Mouse (Mus musculus): Measurements from ENCODE around the gene Lhx1. TPM values are rescaled to one million over a fixed set of nuclear protein-coding genes. Genes with fewer than 3 reads are reported as not detected.

The Lhx1 gene
- polyA plus RNA-seq, 1 experiment from 2014 or later: 37.6 TPM

DNA sequence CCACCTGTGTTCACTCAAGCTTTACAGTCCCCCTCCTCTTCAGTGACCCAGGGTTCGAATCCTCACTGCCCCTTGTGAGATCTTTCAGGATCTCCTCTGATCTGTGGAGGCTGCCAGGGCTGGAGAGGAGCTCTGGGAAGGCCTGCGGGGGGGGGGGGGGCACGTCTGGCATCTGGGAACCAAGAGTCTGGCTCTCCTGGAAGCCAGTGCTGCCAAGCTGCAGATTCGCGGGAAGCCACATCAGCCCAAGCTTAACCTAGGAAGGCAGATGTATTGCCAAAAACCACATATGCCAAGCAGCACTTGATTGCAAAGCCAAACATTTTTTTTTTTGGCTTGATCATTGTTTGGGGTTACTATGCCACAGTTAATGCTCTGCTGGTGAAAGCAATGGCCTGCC, 36.2 kb upstream of the Lhx1 start:
- no peak overlapping the region for H3K4me2 ChIP-seq
- no peaks in the 10 kb centered on the region for H3K9me3 ChIP-seq (replicated peaks)
- H3K4me3 ChIP-seq (replicated peaks): no peak overlapping the region
- no peak overlapping the region for H3K27ac ChIP-seq (replicated peaks)
- no peak for ATAC-seq (ENCODE audit: low FRiP score)
- peaks cover 12% of the 10 kb centered on the region for H3K27me3 ChIP-seq (replicated peaks)
- no peaks in the 10 kb centered on the region for H3K36me3 ChIP-seq
- H3K4me1 ChIP-seq: peaks cover 14% of the 10 kb centered on the region
- no peak overlapping the region for H3K9ac ChIP-seq (replicated peaks)
- 73% methylated on average over 5 of the region's 5 CpGs for WGBS

DNA sequence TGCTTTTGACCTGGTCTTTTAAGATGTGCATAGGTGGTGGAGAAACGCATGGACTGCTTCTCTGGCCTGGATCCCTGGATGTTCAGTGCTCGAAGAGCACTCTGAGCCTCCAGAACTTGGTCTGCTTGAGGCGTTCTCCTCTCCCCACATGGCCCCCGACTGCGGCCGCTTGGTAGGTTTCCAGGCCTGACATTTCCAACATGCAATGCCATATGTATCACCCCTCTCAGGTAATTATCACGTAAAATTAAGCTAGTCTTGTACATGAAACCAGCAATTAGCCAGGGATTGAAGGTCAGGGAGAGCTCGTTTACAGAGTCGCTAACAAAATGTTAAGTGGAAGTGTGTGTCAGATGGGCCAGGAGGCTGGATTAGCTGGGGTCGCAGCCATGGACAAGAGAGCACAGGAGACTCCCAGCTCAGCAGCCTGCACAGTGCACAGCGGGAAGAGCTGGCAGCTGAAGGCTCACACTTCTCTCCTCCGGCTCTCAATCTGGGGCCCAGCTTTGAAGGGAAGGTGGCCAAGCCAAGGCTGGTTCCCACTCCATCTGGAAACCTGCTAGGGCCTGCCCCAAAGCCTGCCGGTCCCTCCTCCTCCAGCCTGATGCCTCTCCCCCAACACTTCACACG, 28.6 kb upstream of the Lhx1 start:
- H3K9ac ChIP-seq (replicated peaks): no peak overlapping the region
- no peaks in the 10 kb centered on the region for H3K36me3 ChIP-seq
- 85% methylated on average over 14 of the region's 14 CpGs for WGBS
- no peak overlapping the region for H3K4me2 ChIP-seq
- H3K9me3 ChIP-seq (replicated peaks): no peaks in the 10 kb centered on the region
- no peak overlapping the region for H3K27ac ChIP-seq (replicated peaks)
- peaks cover 18% of the 10 kb centered on the region for H3K27me3 ChIP-seq (replicated peaks)
- ATAC-seq (ENCODE audit: low FRiP score): no peak
- peaks cover 6% of the 10 kb centered on the region; the same call in 1 of the 2 replicates for H3K4me1 ChIP-seq
- H3K4me3 ChIP-seq (replicated peaks): no peak overlapping the region

DNA sequence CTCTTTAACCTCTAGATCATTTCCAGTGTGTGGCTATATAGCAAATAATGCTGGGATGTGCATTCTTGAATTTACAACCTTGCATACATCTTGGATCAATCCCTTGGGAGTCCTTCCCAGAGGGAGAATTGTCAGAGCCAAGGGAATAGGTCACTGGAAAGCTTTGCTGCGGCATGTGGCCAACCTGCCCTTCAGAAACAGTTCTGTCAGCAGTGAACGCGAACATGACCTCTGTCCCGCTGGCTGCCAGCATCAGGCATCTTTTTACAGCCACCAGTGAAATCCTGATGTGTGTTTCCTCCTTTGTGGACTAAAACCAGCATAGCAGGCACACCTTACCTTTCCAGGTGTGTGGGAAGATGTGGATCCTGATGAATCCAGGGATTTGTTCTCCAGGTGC, 26.0 kb upstream of the Lhx1 start:
- no peaks in the 10 kb centered on the region for H3K9me3 ChIP-seq (replicated peaks)
- 72% methylated on average over 4 of the region's 4 CpGs for WGBS
- no peak for ATAC-seq (ENCODE audit: low FRiP score)
- H3K4me1 ChIP-seq: peaks cover 6% of the 10 kb centered on the region; the same call in 1 of the 2 replicates
- no peak overlapping the region for H3K4me3 ChIP-seq (replicated peaks)
- H3K9ac ChIP-seq (replicated peaks): no peak overlapping the region
- H3K36me3 ChIP-seq: no peaks in the 10 kb centered on the region
- H3K27ac ChIP-seq (replicated peaks): no peak overlapping the region
- H3K27me3 ChIP-seq (replicated peaks): peaks cover 17% of the 10 kb centered on the region
- H3K4me2 ChIP-seq: no peak overlapping the region

DNA sequence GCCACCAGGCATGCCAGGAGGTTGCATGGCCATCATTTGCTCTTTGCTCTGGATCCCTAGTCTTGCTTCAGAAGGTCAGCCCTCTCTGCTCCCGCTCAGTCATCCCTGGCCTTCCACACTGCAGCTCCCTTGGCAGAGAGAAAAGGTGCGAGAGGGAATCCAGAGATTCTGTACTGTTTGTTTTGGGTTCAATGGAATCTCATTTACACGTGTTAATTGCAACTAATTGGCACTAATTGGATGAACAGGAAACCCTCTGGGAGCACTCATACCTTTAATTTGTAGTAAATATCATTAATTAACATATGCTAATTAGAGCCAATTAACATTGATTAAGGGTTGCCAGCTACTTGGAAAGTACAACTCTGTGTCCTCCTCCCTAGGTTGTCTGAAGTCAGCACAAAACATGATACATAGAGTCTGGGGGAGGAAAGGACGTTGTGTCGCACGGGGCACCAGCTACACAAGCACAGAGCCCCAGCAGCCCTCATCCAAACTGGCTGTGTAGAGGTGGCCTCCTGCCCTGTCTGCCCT, 24.0 kb upstream of the Lhx1 start:
- Histone ChIP-seq H3K4me3 (replicated peaks) (no peak overlapping the region), H3K4me2 (no peak overlapping the region), H3K9ac (replicated peaks) (no peak overlapping the region), H3K27me3 (replicated peaks) (peaks cover 24% of the 10 kb centered on the region), H3K27ac (replicated peaks) (no peak overlapping the region), H3K36me3 (no peaks in the 10 kb centered on the region), H3K9me3 (replicated peaks) (no peaks in the 10 kb centered on the region), H3K4me1 (peaks cover 6% of the 10 kb centered on the region; the same call in 1 of the 2 replicates)
- 44% methylated on average over 6 of the region's 6 CpGs for WGBS
- ATAC-seq (ENCODE audit: low FRiP score): no peak

DNA sequence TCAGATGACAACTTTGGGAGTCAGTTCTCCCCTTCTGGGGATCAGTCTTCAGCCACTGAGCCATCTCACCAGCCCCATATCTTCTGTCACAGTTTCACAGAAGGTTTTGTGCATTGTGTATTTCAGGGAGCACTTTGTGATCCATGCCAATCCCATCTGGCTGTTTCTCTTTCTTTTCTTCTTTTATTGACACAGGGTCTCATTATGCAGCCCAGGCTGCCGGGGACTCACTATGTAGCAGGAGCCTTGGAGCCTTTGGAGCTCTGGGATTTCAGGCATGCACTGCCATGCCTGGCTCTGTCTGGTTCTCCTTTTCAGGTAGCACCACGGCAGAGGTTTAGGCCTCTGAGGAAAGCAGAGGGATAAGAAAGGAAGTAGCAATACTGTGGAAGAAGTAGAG, 23.0 kb upstream of the Lhx1 start:
- no peak for ATAC-seq (ENCODE audit: low FRiP score)
- WGBS: 22% methylated on average over 2 of the region's 2 CpGs
- Histone ChIP-seq H3K27ac (replicated peaks) (no peak overlapping the region), H3K27me3 (replicated peaks) (peaks cover 22% of the 10 kb centered on the region), H3K9ac (replicated peaks) (no peak overlapping the region), H3K9me3 (replicated peaks) (no peaks in the 10 kb centered on the region), H3K36me3 (no peaks in the 10 kb centered on the region), H3K4me2 (no peak overlapping the region), H3K4me1 (peaks cover 6% of the 10 kb centered on the region; the same call in 1 of the 2 replicates), H3K4me3 (replicated peaks) (no peak overlapping the region)

DNA sequence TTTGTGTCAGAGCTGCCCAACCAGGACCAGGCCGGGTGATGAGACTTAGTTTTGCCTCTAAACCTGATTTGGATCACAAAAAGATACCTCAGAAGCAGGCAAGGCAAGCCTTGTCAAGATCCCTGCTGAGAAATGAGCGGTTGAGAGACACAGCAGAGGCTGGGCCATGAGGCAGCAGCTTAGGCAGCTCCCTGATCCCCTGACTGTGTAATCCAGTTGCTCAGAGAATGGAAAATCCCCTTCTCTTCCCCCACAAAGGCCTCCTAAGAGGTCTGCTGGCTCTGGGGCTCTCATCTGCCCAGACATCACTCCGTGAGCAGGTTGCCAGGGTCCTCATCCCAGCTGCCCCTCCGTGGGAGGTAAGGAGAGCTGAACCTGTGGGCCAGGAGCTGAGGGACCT, 14.6 kb upstream of the Lhx1 start:
- no peaks in the 10 kb centered on the region for H3K9me3 ChIP-seq (replicated peaks)
- ATAC-seq (ENCODE audit: low FRiP score): no peak
- WGBS: 18% methylated on average over 4 of the region's 4 CpGs
- H3K27ac ChIP-seq (replicated peaks): no peak overlapping the region
- no peak overlapping the region for H3K4me3 ChIP-seq (replicated peaks)
- H3K4me2 ChIP-seq: no peak overlapping the region
- H3K27me3 ChIP-seq (replicated peaks): peaks cover 26% of the 10 kb centered on the region
- no peaks in the 10 kb centered on the region for H3K36me3 ChIP-seq
- H3K4me1 ChIP-seq: peaks cover 7% of the 10 kb centered on the region; the same call in 1 of the 2 replicates
- H3K9ac ChIP-seq (replicated peaks): no peak overlapping the region

DNA sequence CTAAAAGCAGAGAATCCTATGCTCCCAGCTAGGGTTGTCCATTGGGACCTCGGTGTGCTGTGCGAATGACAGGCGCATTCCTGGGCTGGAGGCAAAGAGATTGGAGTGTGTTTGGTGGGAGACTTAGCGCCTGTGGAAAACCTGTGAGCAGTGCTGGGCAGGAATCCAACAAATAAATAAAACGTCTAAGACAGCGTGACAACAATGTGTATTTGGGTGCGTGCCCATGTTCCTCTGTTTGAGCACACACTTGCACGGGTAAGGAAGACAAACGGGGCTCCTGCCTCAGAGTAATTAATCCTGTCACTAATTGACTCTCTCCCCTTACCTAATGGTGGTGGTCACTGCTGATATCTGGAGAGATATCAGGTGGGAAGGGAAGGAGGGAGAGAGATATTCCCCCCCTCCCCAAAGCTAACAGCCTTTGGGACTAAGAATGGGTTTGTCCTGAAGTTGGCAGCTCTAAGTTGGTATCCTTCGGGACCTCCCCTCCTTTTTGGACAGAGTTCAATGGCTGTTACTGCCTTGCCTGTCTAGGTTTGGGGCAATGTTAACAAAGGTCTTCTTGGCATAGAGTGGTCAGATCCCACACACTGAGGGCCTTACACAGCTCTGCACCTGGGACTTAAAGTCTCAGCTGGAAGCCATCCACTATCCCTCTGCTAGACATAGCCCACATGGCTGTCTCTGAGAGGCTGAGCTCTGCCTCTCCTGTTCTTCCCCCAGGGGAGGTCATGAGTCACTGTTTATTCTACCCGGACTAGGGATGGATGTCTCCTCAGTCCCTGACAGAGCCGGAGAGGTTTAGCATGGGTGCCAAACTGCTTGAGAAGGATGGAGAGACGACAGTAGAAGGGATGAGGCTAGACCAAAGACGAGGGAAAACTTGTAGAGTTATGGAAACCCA, 4.7 kb upstream of the Lhx1 start:
- no peak for ATAC-seq (ENCODE audit: low FRiP score)
- Histone ChIP-seq H3K4me1 (peaks cover 30% of the 10 kb centered on the region), H3K9ac (replicated peaks) (peak overlapping the region; percentile 62), H3K27me3 (replicated peaks) (peaks cover 72% of the 10 kb centered on the region), H3K4me2 (peak overlapping the region; percentile 70), H3K27ac (replicated peaks) (peak overlapping the region; percentile 78), H3K36me3 (no peaks in the 10 kb centered on the region), H3K9me3 (replicated peaks) (no peaks in the 10 kb centered on the region), H3K4me3 (replicated peaks) (peak overlapping the region; percentile 50)
- WGBS: 9% methylated on average over 14 of the region's 14 CpGs

DNA sequence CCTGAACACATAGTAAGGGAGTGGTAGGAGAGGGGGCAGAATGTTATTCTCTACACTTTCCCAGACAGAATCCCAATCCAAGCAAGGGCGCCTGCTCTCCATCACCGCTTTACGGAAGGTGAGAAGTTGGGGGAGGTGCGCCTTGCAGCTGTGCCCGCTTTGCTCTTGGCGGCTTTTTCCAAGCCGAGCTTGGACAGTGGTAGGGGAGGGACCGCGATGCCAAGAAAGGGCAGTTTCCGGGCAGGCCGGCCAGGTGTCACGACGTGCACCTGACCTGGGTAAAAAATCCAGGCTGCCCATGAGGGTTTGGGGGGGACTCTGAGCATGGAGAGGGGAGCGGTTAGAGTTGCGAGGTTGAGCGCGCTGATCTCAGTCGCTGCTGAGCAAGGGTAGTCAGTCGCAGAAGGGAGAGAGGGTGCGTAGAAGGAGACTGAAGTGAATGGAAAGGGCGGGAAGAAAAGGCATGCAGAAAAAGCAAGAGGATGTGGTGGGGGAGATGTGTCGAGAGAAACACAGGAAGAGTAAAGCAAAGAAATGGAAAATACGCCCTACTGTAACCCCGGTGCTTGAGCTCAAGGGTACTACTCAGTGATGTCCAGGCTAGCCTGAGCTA, 3.9 kb upstream of the Lhx1 start:
- Histone ChIP-seq H3K4me2 (peak overlapping the region; percentile 70), H3K4me1 (peaks cover 38% of the 10 kb centered on the region), H3K36me3 (no peaks in the 10 kb centered on the region), H3K27me3 (replicated peaks) (peaks cover 73% of the 10 kb centered on the region), H3K9ac (replicated peaks) (peak overlapping the region; percentile 62), H3K9me3 (replicated peaks) (no peaks in the 10 kb centered on the region), H3K4me3 (replicated peaks) (peak overlapping the region; percentile 50), H3K27ac (replicated peaks) (peak overlapping the region; percentile 78)
- WGBS: 3% methylated on average over 24 of the region's 24 CpGs
- ATAC-seq (ENCODE audit: low FRiP score): no peak

DNA sequence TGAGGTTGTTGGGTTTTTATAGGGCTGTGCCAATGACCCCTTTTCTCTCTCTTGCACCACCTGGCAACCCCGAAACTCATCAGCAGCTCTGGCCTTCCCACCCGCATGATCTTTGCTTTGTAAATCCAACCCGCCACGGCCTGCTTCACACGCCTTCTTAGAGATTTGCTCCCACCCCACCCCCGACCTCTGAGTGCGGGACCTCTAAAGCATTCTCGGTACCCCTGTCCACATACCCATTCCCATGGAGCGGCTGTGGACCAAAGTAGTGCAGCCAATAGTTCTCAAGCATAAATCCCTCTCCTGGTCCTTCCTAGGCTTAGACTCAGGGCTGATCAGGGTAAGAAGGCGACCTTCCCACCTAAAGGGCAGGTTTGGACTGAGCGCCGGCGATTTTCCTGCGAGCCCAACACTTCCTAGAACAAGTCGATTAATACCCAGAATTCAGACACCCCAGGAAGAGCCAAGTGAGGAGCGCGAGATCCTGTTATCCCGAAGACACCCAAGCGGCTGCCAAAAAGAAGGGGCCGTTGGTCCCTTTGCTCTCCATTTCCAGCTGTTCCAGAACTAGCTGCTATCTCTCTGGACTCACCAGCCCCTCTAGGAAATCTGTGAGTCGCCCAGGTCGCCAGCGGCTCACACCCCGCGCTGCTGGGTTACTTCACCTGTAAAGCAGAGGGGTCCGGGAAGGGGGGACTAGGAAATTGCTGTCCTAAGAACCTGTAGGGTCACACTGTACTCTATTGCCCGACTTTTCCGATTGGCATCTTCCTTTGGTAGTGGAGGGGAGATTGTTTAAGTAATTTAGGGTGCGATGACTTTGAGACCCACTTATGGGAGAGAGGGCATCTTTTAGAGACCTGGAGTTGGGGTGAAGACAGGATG, 1.9 kb upstream of the Lhx1 start:
- Histone ChIP-seq H3K9ac (replicated peaks) (peak overlapping the region; percentile 62), H3K4me2 (peak overlapping the region; percentile 70), H3K4me1 (peaks cover 50% of the 10 kb centered on the region), H3K36me3 (no peaks in the 10 kb centered on the region), H3K4me3 (replicated peaks) (peak overlapping the region; percentile 50), H3K9me3 (replicated peaks) (no peaks in the 10 kb centered on the region), H3K27me3 (replicated peaks) (peaks cover 75% of the 10 kb centered on the region), H3K27ac (replicated peaks) (peak overlapping the region; percentile 83)
- ATAC-seq (ENCODE audit: low FRiP score): no peak
- 2% methylated on average over 29 of the region's 29 CpGs for WGBS

DNA sequence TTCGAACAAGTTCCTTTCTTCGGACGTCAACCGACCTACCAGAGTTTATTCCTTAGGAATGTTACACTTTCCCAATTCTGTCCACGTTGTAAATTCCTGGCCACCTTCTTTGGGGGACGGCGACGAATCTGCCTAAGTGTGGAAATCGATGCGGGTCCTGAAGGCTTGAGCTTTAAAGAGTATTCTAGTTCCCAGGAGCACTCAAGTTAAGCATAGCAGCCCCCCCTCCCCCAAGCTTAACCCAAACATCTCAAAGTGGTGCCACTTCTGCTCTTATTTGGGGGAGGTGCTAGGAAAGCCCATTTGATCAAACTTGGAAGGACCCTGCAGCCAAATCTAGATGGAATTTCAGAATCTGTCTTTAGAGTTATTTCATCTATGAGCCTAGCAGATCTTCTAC, 1.1 kb upstream of the Lhx1 start:
- Histone ChIP-seq H3K9me3 (replicated peaks) (no peaks in the 10 kb centered on the region), H3K27me3 (replicated peaks) (peaks cover 77% of the 10 kb centered on the region), H3K4me2 (peak overlapping the region; percentile 70), H3K36me3 (no peaks in the 10 kb centered on the region), H3K4me1 (peaks cover 49% of the 10 kb centered on the region), H3K9ac (replicated peaks) (peak overlapping the region; percentile 62), H3K4me3 (replicated peaks) (peak overlapping the region; percentile 50), H3K27ac (replicated peaks) (peak overlapping the region; percentile 83)
- WGBS: 1% methylated on average over 10 of the region's 10 CpGs
- no peak for ATAC-seq (ENCODE audit: low FRiP score)
